Mouse (Mus musculus) large intestine, adult 2 months (tissue): ENCODE results near the gene Abhd14b. TPM values are rescaled to one million over a fixed set of nuclear protein-coding genes. Genes with fewer than 3 reads are reported as not detected.

Source experiments
- DNase-seq: peaks from one replicate; pipeline ENCODE4 v3.0.0-alpha.2; 2012; ENCODE audit warnings: low read depth, low spot score
- WGBS: fragments of 180-500 bp; shearing (Covaris S2); methylation state at CpG from one replicate; pipeline ENCODE4 v1.1.7; 2018; 5-methylcytosine and 5-hydroxymethylcytosine counted together
- polyA plus RNA-seq: library from polyadenylated mRNA; depleted of rRNA; stranded (reverse); fragments of >200 nt; gene quantifications from 2 replicates; pipeline ENCODE4 v1.2.3, GENCODE M21; 2012; rRNA removed

Gene Abhd14b
- 58.1 and 64.3 TPM in 2 replicates for polyA plus RNA-seq

DNA sequence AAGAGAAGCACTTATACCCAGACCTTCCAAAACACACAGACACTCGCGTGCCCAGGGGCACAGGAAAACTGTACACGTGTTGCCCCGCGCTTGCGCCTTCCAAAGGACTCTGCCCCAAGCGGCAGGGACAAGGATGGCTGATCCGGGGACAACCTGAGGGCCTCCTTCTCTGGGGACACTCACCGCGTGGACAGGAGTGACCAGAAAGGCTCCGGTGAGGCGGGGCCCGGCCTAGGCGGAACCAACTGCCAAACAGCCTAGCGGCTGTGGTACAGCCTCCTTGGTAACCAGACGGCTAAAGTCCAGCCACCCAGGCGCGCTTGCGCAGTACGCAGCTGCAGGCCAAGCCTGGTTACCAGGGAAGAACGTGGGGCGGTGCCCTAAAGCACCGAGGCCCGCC lies at the start of gene Abhd14b, which contains the start of gene Abhd14a:
Gene Abhd14b (plus strand): TSS at position 112 of the 400 bp plus-strand sequence.
Gene Abhd14a (minus strand): TSS at position 331 of the 400 bp plus-strand sequence.
- under 1% methylated on average over 24 of the region's 24 CpGs for WGBS
- peak; percentile 88 for DNase-seq

- no peak for DNase-seq
- 81% methylated on average over 4 of the region's 4 CpGs for WGBS
Observed at GRCm38 (mm10) chr9:106397733-106398132, 49.5 kb upstream of the Abhd14b start.

DNA sequence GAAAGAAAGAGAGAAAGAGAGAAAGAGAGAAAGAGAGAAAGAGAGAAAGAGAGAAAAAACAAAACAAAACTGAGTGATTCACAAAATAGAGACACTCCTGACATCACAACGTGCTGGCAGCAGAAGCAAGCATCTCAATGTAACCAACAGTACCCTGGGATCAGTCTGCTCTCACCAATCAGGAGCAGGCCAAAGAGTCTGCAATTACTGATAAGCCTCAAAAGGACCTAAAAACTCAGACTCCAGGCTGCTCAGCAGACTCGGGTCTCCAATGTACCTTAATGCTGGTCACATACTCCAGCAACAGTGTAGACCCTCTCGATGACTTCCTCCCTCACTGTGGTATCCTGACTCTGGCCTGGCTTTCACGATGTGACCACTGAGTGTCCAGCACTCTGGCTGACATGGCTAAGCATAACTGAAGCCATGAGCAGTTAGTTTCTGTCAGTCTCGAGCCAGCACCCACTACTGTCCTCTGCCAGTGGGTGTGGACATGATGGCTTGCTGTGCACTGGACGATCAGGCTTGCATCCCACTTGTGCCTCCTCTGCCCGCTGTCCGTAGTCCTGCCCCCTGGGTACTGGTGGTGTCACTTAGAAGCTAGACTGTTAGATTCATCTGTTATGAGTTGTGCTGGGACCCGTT lies 48.5 kb upstream of the Abhd14b start:
- WGBS, result 55% methylated on average over 9 of the region's 9 CpGs
- no peak for DNase-seq

DNA sequence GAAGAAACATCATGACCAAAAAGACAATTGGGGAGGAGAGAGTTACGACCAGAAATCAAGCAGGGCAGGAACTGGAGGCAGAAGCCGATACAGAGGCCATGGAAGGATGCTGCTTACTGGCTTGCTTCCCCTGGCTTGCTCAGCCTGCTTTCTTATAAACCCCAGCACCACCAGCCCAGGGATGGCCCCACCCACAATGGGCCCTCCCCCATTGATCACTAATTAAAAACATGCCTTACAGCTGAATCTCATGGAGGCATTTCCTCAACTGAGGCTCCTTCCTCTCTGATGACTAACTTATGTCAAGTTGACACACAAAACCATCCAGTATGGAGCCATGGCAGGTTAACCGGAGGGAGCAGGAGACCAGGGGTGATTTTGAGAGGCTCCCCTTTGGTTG lies 47.5 kb upstream of the Abhd14b start:
- no peak for DNase-seq
- WGBS, result 82% methylated on average over 3 of the region's 3 CpGs

- no peak for DNase-seq
- WGBS, result 75% methylated on average over 5 of the region's 5 CpGs
Observed at GRCm38 (mm10) chr9:106402149-106402548, 45.1 kb upstream of the Abhd14b start.

DNA sequence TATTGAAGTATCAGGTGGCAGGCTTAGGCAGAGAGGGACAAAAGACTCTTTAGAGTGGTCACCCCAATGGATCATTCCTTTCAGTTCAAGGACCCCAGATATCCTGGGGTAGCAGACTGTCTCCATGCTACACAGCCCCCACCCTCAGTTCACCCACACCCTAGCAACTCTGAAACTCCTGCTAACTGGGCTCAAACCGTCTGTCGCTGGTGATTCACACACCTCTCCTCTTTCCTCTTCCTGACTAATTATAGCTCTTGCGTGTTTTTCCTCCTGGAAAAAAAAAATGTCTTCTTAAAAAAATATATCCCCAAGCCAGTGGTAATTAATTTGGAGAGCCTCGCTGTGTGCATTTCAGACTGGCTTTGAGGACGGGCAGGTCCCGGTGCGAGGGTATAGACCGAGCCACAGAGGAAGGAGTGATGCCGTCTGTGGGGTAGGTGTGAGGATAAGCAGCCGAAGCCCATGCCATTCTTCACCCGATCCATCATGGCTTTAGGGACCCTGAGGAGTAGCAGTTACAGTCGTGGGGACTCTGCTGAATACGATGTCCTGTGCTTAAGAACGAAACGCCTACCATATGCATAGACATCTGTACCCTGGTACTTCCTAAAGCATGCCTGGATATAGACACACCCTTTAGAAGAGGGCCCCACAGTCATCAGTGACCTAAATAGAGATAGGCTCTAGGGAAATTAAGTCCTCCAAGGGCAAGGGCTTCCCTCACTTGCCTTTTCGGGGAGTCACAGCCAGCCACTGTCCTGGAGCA lies 44.5 kb upstream of the Abhd14b start:
- DNase-seq, result no peak
- WGBS, result 77% methylated on average over 16 of the region's 16 CpGs

GRCm38 (mm10) chr9:106405275-106405674 lies 42.0 kb upstream of the Abhd14b start:
- no peak for DNase-seq
- 47% methylated on average over 6 of the region's 6 CpGs for WGBS

GRCm38 (mm10) chr9:106406443-106407078 lies 40.7 kb upstream of the Abhd14b start:
- WGBS, result 53% methylated on average over 8 of the region's 8 CpGs
- DNase-seq, result no peak

GRCm38 (mm10) chr9:106409096-106409495 lies 38.2 kb upstream of the Abhd14b start:
- no peak for DNase-seq
- WGBS, result over 99% methylated on average over 4 of the region's 4 CpGs

DNA sequence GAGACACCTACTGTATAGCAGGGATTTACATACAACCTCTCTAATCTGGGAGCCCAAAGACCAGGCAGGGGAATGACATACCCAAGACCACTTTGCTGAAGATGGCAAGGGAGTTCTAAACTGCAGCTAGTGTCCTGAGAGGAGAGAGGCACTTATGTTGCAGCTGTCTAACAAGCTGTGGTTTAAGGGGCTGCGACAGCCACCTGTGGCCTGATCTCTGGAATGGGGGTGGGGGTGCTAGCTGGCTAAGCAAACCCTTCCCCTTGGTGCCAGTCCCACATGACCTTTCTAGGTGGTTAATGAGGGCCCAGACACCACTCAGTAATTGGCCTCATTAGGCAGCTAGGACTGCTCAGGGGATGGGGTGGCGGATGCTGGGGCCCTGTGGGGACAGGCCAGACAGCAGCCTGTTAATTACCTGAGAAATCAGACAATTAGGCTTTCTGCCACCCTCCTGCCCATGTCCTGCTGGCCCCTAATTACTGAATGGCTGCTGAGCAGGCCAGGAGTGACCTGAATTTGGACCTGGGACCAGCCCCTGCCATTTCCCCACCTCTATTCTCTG lies 37.1 kb upstream of the Abhd14b start:
- no peak for DNase-seq
- 83% methylated on average over 2 of the region's 2 CpGs for WGBS

DNA sequence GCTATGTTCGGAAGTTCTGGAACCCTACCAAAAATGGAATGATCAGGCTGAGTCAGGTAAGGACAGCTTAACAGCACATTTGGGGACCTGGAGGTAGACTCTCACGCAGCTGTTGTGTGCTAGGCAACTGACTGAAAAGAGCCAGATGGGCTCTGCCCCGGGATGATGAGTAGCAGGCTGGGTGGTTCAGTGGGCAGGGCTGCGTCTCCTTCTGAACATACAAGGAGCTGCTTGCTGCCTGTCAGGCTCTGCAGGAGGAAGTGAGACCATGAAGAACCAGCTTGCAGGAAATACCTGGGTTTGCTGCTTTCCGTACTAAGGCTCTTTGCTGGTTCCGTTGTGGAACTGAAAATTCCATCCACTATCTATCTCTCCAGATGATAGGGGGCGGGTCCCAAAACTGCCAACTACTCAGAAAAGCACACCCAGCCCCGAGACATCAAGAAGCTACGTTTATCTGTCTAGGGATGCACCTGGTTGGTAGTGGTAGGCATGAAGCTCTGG lies 36.1 kb upstream of the Abhd14b start:
- DNase-seq, result no peak
- 57% methylated on average over 9 of the region's 9 CpGs for WGBS

DNA sequence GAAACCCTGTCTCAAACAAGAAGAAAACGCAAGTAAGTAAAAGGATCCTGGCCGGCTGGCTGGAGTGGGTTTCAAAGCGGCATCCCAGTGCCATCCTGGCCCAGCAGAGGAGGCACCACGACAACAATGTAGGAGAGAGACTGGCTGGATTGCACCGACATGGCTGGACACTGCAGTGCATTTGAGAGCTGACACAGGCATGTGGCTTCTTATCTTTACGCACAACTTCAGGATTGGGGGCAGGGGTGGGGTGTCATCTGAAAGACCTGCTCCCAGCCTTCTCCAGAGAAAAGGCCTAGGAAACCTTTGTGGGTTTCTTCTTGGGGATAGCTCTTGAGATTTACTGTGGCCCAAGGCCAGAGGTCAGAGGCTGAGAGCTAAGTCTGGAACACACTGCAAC lies 35.5 kb upstream of the Abhd14b start:
- DNase-seq, result no peak
- WGBS, result 69% methylated on average over 6 of the region's 6 CpGs

- no peak for DNase-seq
- whole genome bisulfite sequencing, result 70% methylated on average over 3 of the region's 3 CpGs
Observed at GRCm38 (mm10) chr9:106412210-106412609, 35.0 kb upstream of the Abhd14b start.

GRCm38 (mm10) chr9:106413606-106414005 lies 33.7 kb upstream of the Abhd14b start:
- 85% methylated on average over 5 of the region's 5 CpGs for WGBS
- DNase-seq, result no peak

GRCm38 (mm10) chr9:106416826-106417225 lies 30.4 kb upstream of the Abhd14b start:
- no peak for DNase-seq
- 85% methylated on average over 6 of the region's 6 CpGs for WGBS

DNA sequence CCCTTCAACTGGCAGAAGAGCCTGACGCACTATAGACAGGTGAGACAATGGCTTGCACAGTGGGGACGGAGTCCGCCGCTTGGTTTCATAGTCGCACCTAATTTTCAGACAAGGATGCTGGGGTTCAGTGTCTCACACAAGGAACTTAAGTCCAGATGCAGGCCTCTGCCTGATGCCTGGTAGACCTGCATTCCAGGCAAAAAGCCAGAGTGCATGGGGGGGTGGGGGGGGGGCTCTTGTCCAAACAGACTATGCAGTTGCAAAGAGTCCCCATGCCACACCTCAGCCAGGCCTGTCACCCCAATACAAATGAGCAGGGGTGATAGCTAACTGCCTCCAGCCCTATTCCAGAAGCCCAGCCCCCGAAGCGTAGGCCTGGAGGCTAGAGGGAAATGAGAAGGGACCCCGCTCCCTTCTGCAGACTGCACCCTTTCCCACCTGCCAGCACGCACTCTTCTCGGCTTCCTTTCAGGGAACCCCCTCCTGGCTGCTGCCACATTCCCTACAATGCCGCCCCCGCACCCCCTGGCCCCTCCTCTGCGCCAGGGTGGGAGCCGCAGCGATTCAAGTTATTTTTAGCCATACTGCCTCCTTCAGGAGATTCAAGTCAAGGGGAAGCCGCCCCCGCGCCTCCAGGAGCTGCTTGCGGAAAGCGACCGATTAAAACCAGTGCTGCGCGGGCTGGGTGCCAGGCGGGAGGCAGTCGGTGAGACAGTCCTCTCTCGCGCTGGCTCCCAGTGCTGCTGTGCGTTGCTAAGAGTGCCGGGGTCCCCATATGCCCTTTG lies 29.2 kb upstream of the Abhd14b start:
- no peak for DNase-seq

GRCm38 (mm10) chr9:106420608-106421007 lies 26.7 kb upstream of the Abhd14b start:
- WGBS, result 7% methylated on average over 2 of the region's 2 CpGs
- no peak for DNase-seq

More for the DNA sequence above, 29.2 kb upstream of the Abhd14b start:
- 18% methylated on average over 29 of the region's 29 CpGs for WGBS

- no peak for DNase-seq
- WGBS, result 22% methylated on average over 18 of the region's 18 CpGs
Observed at GRCm38 (mm10) chr9:106421033-106421864, 26.0 kb upstream of the Abhd14b start.

DNA sequence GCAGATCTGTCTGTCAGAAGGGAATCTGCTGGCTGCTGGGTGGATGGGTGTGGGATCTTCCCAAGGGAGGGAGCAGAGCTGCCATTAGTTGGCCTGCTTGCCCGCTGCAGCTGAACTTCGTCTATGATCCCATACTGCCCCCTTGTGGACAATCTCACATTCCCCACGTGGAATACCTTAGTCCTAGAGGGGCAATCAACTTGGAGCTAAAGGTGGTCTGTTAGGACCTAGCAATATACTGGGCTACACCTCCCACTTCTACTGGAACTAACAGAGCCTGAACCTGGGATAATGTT lies 25.4 kb upstream of the Abhd14b start:
- WGBS, result 0% methylated on average over 3 of the region's 3 CpGs
- peak; percentile 56 for DNase-seq
